Mouse (Mus musculus): ENCODE measurements around the gene Vmac.
A peak's percentile ranks its signal among the peaks of the same experiment; 100 is the strongest.

The Vmac gene

GRCm38 (mm10) chr17:56717363-56718058 is at the start of gene Vmac, which contains the start of gene Ndufa11:
Gene Vmac (minus strand): TSS chr17:56718022.
Gene Ndufa11 (plus strand): TSS chr17:56717767.
- DNase-seq = peak; percentile 93 to 96

- DNase-seq = no peak
These were observed 49.0 kb upstream of the Vmac start for GRCm38 (mm10) chr17:56766631-56767405.

DNA sequence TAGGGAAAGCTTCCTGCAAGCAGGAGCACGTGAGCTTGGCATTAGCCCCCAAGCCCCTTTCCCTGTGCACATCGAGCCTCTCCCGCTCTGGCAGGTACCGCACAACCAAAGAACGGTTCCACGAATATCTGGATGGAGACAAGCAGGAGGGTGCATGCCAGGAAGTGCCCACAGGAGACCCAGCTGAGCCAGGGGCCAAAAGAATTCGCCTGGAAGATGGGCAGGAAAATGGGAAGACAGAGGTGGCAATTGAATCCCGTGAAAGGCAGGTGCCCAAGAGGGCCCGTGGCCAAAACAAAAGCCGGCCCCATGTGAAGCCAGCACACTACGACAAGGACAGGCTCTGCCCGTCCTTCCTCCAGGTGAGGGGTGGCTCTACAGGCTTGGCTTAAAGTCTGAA is 47.6 kb upstream of the Vmac start:
- no peak for DNase-seq

DNA sequence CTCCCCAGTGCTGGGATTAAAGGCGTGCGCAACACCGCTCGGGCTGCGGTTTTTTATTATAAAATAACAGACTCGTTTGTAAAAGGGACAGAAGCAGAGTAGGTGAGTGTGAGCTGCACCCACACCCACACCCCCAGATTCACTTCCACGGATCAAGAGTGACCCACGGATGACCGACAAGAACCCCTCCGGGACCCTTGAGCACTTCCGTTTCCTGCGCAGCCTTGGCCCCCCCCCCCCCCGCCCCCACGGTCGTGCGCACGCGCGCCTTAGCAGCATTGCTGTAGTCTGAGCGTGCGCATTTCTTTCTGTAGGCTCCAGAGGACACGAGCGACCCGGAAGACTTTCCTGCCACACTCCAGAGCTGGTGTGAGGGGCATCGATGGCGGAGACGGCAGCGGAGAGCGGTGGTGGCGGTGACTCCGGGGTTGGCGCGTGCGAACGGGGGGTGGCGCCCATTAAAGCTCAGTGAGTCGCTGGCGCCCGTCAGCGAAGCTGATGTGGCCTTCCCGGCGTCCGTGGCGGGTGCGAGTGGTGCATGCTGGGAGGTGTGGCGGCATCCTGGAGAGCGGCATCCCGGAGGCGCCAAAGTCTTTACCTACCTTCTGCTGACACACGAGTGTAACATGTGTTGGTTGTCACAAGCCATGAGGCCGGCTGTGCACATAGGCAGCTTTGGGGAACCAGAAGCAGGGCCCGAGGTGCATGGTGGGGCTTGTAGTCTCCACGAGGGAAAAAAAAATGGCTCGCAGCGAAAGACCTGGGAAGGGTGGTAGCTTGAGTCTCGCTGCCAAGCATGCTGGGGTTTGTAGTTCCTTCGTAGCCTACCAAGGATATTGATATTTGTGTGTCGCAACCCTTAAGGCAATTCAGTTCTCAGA is 46.9 kb upstream of the Vmac start, which contains the start of gene Dus3l:
Gene Dus3l (plus strand): TSS at position 284 of the 881 bp plus-strand sequence.
- peak; percentile 92 to 95 for DNase-seq

GRCm38 (mm10) chr17:56763741-56764250 is 46.0 kb upstream of the Vmac start:
- no peak for DNase-seq

- DNase-seq = peak; percentile 37 to 66
These were observed 45.2 kb upstream of the Vmac start for GRCm38 (mm10) chr17:56762769-56763731.

DNA sequence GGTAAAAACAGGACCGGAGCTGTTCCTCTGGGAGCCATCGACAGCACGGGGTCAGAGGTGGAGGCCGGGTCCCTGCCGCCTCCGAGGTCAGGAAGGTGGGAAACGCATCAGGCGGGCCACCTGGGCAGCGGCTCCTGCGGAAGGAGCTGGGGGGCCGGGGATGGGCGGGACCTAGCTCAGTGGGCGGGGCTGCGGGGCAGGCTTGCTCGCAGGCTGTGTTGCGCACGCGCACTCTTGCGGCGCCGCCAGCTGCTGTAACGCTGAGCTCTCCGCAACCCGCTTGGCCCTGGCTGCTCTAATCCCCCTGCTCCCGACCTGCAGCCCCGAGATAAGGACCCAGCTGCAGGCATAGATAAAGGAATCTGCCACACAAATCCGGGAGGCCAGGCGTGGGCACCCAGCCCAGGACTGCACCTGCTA is 44.2 kb upstream of the Vmac start:
- peak; percentile 78 to 86 for DNase-seq

DNA sequence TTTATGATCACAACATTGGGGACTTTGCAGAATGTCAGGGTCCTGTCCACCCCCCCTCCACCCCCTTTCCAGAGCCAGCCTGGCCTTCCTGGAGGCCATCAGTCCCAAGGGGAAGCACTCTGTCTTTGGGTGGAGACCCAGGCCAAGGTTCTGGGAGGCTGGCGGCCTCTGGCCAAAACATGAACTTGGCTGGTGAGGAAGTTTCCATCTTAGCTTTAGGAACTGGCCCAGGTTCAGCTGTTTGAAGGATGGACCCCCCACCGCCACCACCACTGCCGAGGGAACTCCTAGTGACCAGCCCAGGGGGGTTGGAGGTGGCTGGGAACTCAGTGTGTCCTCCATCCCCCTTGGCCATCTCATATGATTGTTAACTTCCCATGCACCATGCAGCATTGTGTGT is 43.3 kb upstream of the Vmac start:
- no peak for DNase-seq

- no peak for DNase-seq
These were observed 41.4 kb upstream of the Vmac start for GRCm38 (mm10) chr17:56759261-56759660.

GRCm38 (mm10) chr17:56758132-56758531 is 40.3 kb upstream of the Vmac start:
- DNase-seq = peak; percentile 61 to 78

GRCm38 (mm10) chr17:56757416-56758123 is 39.7 kb upstream of the Vmac start, which contains the start of gene Nrtn:
Gene Nrtn (minus strand): TSS chr17:56757530.
- peak; percentile 86 to 90 for DNase-seq

GRCm38 (mm10) chr17:56756703-56757399 is 39.0 kb upstream of the Vmac start:
- DNase-seq = peak in 1 of 2 experiments; percentile 52

DNA sequence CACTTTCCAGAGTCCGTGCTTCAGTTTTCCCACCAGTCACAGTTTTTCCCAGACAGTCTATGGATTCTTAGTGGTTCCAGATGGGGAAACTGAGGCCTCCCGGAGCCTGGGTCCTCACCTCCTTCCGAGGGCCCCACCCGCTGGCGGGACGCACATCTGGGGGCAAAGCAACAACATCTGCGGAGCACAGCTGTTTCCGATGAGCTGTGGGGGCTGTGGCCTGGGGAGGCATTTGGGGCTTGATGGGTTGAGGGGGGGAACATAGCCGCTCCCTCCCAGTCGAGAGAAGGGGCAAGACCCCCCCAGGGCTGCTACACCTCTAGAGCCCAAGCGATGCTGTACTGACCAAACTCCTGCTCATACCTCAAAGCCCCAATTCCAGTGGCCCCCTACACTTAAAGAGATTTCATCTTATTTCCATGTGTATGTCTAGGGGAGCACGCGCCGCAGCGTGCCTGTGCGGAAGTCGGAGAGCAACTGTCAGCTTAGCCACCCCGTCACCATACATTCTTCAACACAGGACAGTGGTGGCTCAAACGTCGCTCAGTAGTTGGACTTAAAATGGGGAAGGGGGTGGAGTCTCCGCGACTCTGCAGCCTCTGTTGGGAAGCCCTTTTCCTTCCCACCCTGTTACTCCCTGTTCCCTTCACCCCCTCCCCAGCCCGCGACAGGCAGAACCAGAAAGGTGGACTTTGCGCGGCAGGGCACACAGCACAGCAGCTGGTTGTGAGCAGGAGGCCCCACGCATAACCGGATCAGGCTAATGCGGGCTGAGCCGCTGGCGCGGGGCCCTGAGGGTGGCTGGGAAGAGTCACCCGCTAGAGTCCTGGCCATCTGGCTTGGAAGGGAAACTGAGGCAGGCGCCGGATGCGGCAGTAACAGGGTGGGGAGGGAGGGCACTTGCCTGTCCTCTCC is 36.7 kb upstream of the Vmac start:
- no peak for DNase-seq

GRCm38 (mm10) chr17:56753452-56753851 is 35.6 kb upstream of the Vmac start:
- DNase-seq = no peak

GRCm38 (mm10) chr17:56751404-56752072 is 33.7 kb upstream of the Vmac start:
- no peak for DNase-seq

DNA sequence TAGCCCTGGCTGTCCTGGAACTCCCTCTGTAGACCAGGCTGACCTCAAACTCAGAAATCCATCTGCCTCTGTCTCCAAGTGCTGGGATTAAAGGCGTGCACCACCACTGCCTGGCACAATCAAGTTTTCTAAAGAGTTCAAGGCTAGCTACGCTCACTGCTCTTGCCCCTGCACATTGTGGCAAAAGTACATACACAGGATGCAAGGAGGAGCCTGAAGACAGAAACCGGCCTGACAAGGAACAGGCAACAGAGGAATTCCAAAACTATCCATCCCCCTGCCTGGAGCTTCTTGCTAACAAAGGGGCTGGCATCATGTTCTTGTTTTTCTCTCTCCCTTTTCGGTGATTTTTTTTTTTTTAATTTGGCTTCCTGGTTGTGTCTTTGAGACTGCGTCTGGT is 26.4 kb upstream of the Vmac start:
- DNase-seq = no peak

DNA sequence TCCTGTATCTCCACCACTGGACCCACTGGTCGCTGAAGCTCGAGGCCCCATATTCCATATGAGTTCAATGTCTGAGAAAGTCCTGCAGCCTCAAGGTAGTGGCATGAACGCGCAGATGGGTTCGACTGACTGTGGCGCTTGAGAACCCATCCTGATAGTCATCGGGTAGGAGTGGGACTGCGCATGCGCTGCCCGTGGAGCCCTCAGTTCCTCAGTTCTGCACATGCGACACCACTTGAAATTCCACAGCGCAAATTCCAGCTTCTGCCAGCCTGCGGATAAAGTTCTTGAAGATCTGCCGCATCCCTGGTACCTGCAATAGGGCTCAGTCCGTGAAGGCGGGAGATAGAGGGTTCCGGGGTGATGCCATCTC is 23.0 kb upstream of the Vmac start:
- DNase-seq = no peak

- DNase-seq = no peak
These were observed 22.4 kb upstream of the Vmac start for GRCm38 (mm10) chr17:56740118-56740787.
